Comparison of ENCODE assay signal across 12 mouse cellular contexts in the genomic region with DNA sequence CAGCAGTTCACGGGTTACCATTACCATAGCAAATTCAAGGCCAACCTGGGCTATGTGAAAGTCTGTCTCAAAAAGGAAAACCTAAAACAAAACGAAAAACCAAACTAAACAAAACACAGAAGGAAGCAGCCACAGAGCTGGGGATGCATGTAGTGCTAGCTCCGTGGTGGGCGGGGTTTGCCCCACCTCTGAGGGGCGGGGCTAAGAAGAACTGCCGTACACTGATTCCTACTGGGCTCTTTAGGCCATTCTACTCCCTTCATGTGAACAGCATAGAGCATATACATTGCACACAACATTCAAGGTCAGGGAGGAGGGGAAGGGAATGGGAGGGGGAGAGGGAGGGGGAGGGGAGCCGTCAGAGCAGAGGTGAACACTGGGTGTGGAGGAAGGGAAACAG. TPM values are rescaled to one million over a fixed set of nuclear protein-coding genes. Genes with fewer than 3 reads are reported as not detected.
A peak's percentile ranks its signal among the peaks of the same experiment; 100 is the strongest.
DNase-seq lines count a peak whose midpoint lies in the region; ATAC-seq lines count a peak whose summit lies in the region.
"Had no signal": no experiment of that assay in that cellular context is flagged by ENCODE, and none has a peak within 500 bp of the region (broad histone marks: within the 10 kb centered on the region; RNA-seq: fewer than 3 reads in every experiment).

No protein-coding gene starts in this region.

- no peak overlapping the region for H3K4me2 ChIP-seq in heart, embryonic 16.5 days (ENCODE audit: low read depth, low read length)
- H3K4me2 ChIP-seq in neural tube, embryonic 15.5 days: no peak overlapping the region
- no peak overlapping the region for H3K4me2 ChIP-seq in forebrain, embryonic 16.5 days (ENCODE audit: low read length)

- H3K4me1 ChIP-seq in heart, embryonic 16.5 days (ENCODE audit: control insufficient read depth, insufficient read depth, low read length): peaks cover 21% of the 10 kb centered on the region
- H3K4me1 ChIP-seq in neural tube, embryonic 15.5 days: peaks cover 20% of the 10 kb centered on the region
- peaks cover 36% of the 10 kb centered on the region for H3K4me1 ChIP-seq in forebrain, embryonic 16.5 days (replicated peaks; ENCODE audit: control insufficient read depth, insufficient read depth, low read length)

- no peak overlapping the region for H3K27ac ChIP-seq in heart, embryonic 16.5 days (ENCODE audit: low read length)
- no peak overlapping the region for H3K27ac ChIP-seq in neural tube, embryonic 15.5 days (replicated peaks)
- H3K27ac ChIP-seq in forebrain, embryonic 16.5 days (ENCODE audit: low read length): no peak overlapping the region
- H3K27ac ChIP-seq: liver, embryonic 14.5 days had no signal

- no peak overlapping the region for H3K9ac ChIP-seq in heart, embryonic 16.5 days (ENCODE audit: low read length)
- no peak overlapping the region for H3K9ac ChIP-seq in neural tube, embryonic 15.5 days (replicated peaks)
- H3K9ac ChIP-seq in forebrain, embryonic 16.5 days (replicated peaks; ENCODE audit: low read depth, low read length): no peak overlapping the region
- H3K9ac ChIP-seq: liver, embryonic 14.5 days had no signal

- peaks cover 48% of the 10 kb centered on the region for H3K36me3 ChIP-seq in heart, embryonic 16.5 days (ENCODE audit: control insufficient read depth, insufficient read depth)
- peaks cover 66% of the 10 kb centered on the region for H3K36me3 ChIP-seq in neural tube, embryonic 15.5 days
- H3K36me3 ChIP-seq in forebrain, embryonic 16.5 days (ENCODE audit: control insufficient read depth, insufficient read depth): peaks cover 24% of the 10 kb centered on the region

- no peaks in the 10 kb centered on the region for H3K9me3 ChIP-seq in heart, embryonic 16.5 days (replicated peaks; ENCODE audit: control insufficient read depth, low read length)
- no peaks in the 10 kb centered on the region for H3K9me3 ChIP-seq in neural tube, embryonic 15.5 days (replicated peaks)
- no peaks in the 10 kb centered on the region for H3K9me3 ChIP-seq in forebrain, embryonic 16.5 days (ENCODE audit: control insufficient read depth, low read length)

- intact Hi-C loops in heart, postnatal 10 days (cut with DNase I): loop anchor here (5.0 kb wide), 1 partner anchor 42 kb away; no protein-coding TSS in a partner anchor

- no peak for DNase-seq in heart, postnatal 10 days
- peak; percentile 57 to 59 for DNase-seq in B cell, adult 2 months
- DNase-seq in frontal cortex, postnatal 36 days (ENCODE audit: low spot score in 2 of 2): no peak

- H3K4me3 ChIP-seq in heart, embryonic 16.5 days (ENCODE audit: low read length): no peak overlapping the region
- no peak overlapping the region for H3K4me3 ChIP-seq in neural tube, embryonic 15.5 days (replicated peaks)
- no peak overlapping the region for H3K4me3 ChIP-seq in forebrain, embryonic 16.5 days (replicated peaks; ENCODE audit: low read length)

- 41% methylated on average over 7 of the region's 7 CpGs for WGBS in heart, embryonic 16.5 days
- 45% methylated on average over 7 of the region's 7 CpGs for WGBS in neural tube, embryonic 15.5 days
- 51% methylated on average over 7 of the region's 7 CpGs for WGBS in forebrain, embryonic 16.5 days

- no peaks in the 10 kb centered on the region for H3K27me3 ChIP-seq in heart, embryonic 16.5 days (ENCODE audit: control insufficient read depth, insufficient read depth, low read length)
- H3K27me3 ChIP-seq in neural tube, embryonic 15.5 days (replicated peaks): no peaks in the 10 kb centered on the region
- no peaks in the 10 kb centered on the region for H3K27me3 ChIP-seq in forebrain, embryonic 16.5 days (replicated peaks; ENCODE audit: control insufficient read depth, insufficient read depth, low read length)

- ATAC-seq in heart, embryonic 16.5 days (replicated peaks; ENCODE audit: extremely low read depth, insufficient read depth, low FRiP score): peak; percentile 19; the same call in 1 of the 2 replicates
- peak; percentile 23 for ATAC-seq in activated CD4-positive, CD25-positive, alpha-beta regulatory T cell, adult 4 months
- ATAC-seq in megakaryocyte progenitor cell, adult 5-6 weeks (replicated peaks; ENCODE audit: poor library complexity): peak; percentile 47; the same call in 1 of the 2 replicates
- ATAC-seq in neural tube, embryonic 15.5 days (ENCODE audit: low FRiP score): no peak
- no peak for ATAC-seq in forebrain, embryonic 16.5 days

RNA-seq across cellular contexts. Expression of gene Treh, which starts 17.6 kb away (rescaled TPM):
- 0.07 TPM in 1 of 2 replicates, not detected in the other for polyA plus RNA-seq in heart, embryonic 16.5 days (2015; fragmentation: Nextera tagmentation; extraction: Ambion mirVana)
- not detected for total RNA-seq in heart, postnatal 10 days (2021)
- not detected for polyA plus RNA-seq in activated CD4-positive, CD25-positive, alpha-beta regulatory T cell, adult 4 months (2017; shearing (Covaris generic))
- total RNA-seq in megakaryocyte progenitor cell, adult 5-6 weeks (2015): not detected in 2 replicates
- not detected in 2 replicates for total RNA-seq in megakaryocyte progenitor cell, adult 5-6 weeks (2017)
- polyA plus RNA-seq in neural tube, embryonic 15.5 days (2015; fragmentation: Nextera tagmentation; extraction: Ambion mirVana): not detected in 2 replicates
- polyA plus RNA-seq in forebrain, embryonic 16.5 days (2015; fragmentation: Nextera tagmentation; extraction: Ambion mirVana): not detected in 2 replicates
- total RNA-seq: heart, postnatal 25 days had no signal
- polyA plus RNA-seq: liver, embryonic 14.5 days; neural tube, embryonic 11.5 days; testis, adult 2 months had no signal

RNA-seq across cellular contexts. Expression of gene Phldb1, which starts 44.4 kb away (rescaled TPM):
- 25.9 and 30.4 TPM in 2 replicates for polyA plus RNA-seq in heart, embryonic 16.5 days (2015; fragmentation: Nextera tagmentation; extraction: Ambion mirVana)
- total RNA-seq in heart, postnatal 10 days (2021): 100 to 1,000 TPM; 127 to 130 TPM
- under 1 TPM in 1 of 2 experiments, not detected in 1; 0.30 TPM for polyA plus RNA-seq in activated CD4-positive, CD25-positive, alpha-beta regulatory T cell, adult 4 months (2017; shearing (Covaris generic))
- 0.64 and 1.4 TPM in 2 replicates for total RNA-seq in megakaryocyte progenitor cell, adult 5-6 weeks (2015)
- 2.7 and 5.7 TPM in 2 replicates for total RNA-seq in megakaryocyte progenitor cell, adult 5-6 weeks (2017)
- 30.2 and 36.1 TPM in 2 replicates for polyA plus RNA-seq in neural tube, embryonic 15.5 days (2015; fragmentation: Nextera tagmentation; extraction: Ambion mirVana)
- polyA plus RNA-seq in forebrain, embryonic 16.5 days (2015; fragmentation: Nextera tagmentation; extraction: Ambion mirVana): 45.0 and 53.6 TPM in 2 replicates

Comparison
In these comparisons a context has a peak if more than half of its experiments do, and no peak if none do; other contexts are left out.
1. ATAC-seq: peak in heart, embryonic 16.5 days (single experiment), activated CD4-positive, CD25-positive, alpha-beta regulatory T cell, adult 4 months (single experiment) and megakaryocyte progenitor cell, adult 5-6 weeks (single experiment); none in neural tube, embryonic 15.5 days (single experiment) and forebrain, embryonic 16.5 days (single experiment).
2. DNase-seq: peak in B cell, adult 2 months (2 of 2); none in heart, postnatal 10 days (0 of 2) and frontal cortex, postnatal 36 days (0 of 2).
3. RNA of gene Phldb1, which starts 44.4 kb away (polyA plus RNA-seq): 45.0 to 53.6 TPM in forebrain, embryonic 16.5 days, 30.2 to 36.1 TPM in neural tube, embryonic 15.5 days and 25.9 to 30.4 TPM in heart, embryonic 16.5 days; 0.30 TPM in activated CD4-positive, CD25-positive, alpha-beta regulatory T cell, adult 4 months; every median in the first group is over 10 times any median in the second.